Mouse (Mus musculus) brain, embryonic 14.5 days (tissue): ENCODE measurements around the gene Haus3. TPM values are rescaled to one million over a fixed set of nuclear protein-coding genes. Genes with fewer than 3 reads are reported as not detected.

Source experiments
- DNase-seq: peaks from one replicate; pipeline ENCODE4 v3.0.0-alpha.2; 2011; ENCODE audit warnings: low read depth
- CTCF ChIP-seq: fragments of 200-500 bp; IDR thresholded peaks from 2 replicates; pipeline ENCODE4 v1.5.1; 2012; ENCODE audit warnings: inconsistent platforms, mild to moderate bottlenecking, moderate library complexity, borderline replicate concordance; ENCODE audit not compliant: insufficient read depth, insufficient read length; ENCODE audit errors: extremely low read depth
- POLR2A ChIP-seq: fragments of 200-500 bp; IDR thresholded peaks from 2 replicates; pipeline ENCODE4 v1.6.1; 2012; ENCODE audit warnings: mild to moderate bottlenecking, inconsistent platforms, borderline replicate concordance; ENCODE audit not compliant: poor library complexity, insufficient read depth, insufficient read length, severe bottlenecking; ENCODE audit errors: extremely low read depth
- polyA plus RNA-seq: library from polyadenylated mRNA; depleted of rRNA; stranded (reverse); fragments of >200 nt; gene quantifications from 2 replicates; pipeline ENCODE4 v1.2.3, GENCODE M21; 2012; rRNA removed

Gene Haus3
- polyA plus RNA-seq: 6.8 and 7.5 TPM in 2 replicates

DNA sequence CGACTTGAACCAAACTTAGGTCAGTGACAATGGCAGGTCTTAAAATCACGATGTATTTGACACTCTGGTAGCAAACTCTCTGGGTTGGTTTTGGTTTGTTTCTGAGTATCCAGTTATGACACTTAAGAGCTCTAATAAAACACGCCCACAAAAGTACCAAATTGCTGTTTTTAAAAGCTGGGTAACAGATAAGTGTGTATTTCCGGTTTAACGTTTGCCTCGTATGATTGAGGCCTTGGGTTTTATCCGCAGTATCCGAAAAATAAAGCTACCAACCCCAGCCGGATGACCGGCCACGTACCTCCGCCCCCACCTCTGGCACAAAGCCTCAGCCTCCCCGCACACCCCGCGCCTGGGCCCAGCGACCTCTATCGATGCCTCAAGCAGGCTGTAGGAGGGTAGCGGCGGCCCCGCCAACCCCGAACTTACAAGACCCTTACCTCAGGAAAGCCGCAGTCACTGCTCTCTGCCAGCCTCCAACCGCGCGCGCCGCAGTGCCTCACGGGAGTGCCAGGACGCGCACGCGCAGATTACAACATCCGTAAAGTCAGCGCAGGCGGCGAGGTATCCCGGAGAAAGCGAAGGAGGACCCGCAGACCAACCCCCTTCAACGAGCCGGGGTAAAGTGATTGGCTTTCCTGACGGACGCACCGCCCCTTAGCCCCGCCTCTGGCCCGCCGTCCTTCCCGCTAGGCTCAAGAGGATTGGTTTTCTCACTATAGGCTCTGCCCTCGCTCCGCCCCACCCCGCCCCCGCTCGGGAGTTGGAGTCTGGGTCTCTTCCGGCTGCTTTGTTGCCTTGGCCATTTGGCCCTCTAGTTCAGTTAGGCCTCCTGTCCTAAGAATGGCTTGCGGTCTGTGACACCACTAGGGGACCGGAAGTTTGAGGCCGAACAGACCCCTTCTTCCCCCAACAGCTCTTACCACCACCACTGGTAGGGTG lies at the start of gene Haus3, which contains the start of gene Poln:
Gene Haus3 (minus strand): TSS at position 578 of the 942 bp plus-strand sequence.
Gene Poln (minus strand): TSS at position 499 of the 942 bp plus-strand sequence.
- TF ChIP-seq POLR2A: peak; percentile 58; the same call in 1 of the 2 replicates
- peak; percentile 11; the same call in 1 of the 2 replicates for TF ChIP-seq CTCF
- DNase-seq: peak; percentile 100

DNA sequence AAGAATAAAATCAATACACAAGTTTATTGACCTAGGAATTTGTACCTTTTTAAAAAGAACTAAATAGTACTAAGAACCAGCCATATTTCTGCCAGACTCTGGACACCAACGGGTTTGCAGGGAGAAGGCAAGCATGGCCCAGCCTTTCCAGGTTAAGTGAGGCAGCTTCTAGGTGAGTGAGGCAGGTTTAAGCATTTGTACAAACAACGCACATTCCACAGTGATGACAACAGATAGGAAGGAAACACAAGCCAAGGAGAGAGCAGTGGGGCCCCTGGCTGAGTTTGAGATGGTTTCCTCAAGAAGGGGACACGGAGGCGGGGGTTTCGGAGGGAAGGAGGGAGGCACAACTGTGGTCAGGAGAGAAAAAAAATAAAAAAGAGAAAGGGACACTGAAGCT lies 49.3 kb upstream of the Haus3 start:
- no peak for TF ChIP-seq POLR2A
- TF ChIP-seq CTCF: no peak
- DNase-seq: no peak

DNA sequence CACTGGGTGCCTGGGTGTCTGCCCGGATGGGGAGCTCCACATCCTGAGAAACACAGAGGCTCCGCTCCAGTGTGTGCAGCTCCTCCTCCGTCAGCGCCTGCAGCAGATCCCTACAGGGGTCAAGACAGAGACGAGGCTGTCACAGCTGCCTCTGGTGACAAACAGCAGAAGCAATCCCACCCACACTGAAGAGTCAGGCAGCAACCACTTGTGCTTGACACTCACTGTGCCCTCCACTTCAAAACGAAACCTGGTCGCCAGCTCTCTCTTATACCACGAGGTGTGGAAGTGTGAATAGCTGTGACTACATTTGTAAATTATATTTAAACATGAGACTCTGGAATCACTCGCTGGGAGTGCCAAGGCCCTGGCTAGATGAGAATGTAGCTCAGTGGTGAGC lies 48.4 kb upstream of the Haus3 start:
- TF ChIP-seq POLR2A (no peak), CTCF (no peak)
- no peak for DNase-seq

DNA sequence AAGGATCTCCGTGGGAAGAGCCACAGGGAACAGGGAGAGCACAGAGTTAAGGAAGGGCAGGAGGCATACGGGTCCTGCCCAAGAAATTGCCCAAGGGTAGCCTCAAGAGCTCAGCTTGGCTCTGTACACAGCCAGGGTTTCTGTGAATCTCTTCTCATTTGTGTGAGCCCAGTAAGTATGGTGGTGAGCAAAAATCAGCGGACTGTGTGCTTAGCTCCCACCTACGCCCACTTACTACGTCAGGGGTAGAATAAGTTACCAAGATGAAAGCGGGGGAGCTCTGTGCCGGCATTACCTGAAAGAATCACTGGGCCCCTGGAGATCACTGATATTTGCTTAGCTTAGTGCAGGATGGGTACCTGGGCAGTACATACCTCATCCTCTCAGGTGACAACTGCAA lies 46.7 kb upstream of the Haus3 start:
- TF ChIP-seq POLR2A (no peak), CTCF (no peak)

DNA sequence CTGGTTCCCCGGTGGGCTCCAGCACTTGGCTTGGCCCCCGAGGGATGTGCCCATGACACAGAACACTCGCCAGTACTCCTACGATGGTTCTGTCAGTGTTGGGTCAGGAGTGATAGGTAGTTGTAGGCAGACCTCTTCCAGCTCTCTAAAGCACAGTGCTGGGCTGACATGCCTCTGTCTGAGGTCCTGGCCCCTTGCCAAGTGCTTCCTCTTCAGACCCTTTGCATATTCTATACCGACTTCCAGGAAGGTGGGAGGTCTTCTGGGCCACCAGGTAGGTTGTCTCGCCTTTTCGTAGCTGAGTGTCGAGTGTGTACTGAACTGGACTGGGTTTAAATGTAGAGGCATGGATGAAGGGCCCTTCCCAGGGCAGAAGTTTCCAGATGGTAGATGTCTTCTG lies 44.3 kb upstream of the Haus3 start:
- TF ChIP-seq CTCF: no peak
- TF ChIP-seq POLR2A: no peak
- DNase-seq: no peak

More for the DNA sequence above, 46.7 kb upstream of the Haus3 start:
- DNase-seq: no peak

DNA sequence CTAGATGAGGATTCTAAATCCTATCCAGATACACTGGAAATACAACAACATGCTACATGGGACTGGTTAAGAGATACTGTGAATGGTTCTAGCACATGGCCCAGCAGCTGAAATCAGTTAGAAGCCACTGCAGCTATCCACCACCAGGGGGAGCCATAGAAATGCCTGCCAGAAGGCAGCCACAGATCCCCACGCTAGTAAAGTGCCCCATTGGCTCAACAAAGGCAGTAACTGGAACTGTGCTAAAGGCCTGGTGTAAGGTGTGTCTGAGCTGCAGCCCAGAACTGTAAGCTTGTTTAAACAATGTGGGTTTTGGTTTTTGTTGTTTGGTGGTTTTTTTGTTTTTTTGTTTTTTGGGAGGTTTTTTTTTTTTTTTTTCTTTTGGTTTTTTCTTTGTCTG lies 41.0 kb upstream of the Haus3 start:
- peak; percentile 91 for DNase-seq
- no peak for TF ChIP-seq POLR2A
- peak; percentile 96 for TF ChIP-seq CTCF

DNA sequence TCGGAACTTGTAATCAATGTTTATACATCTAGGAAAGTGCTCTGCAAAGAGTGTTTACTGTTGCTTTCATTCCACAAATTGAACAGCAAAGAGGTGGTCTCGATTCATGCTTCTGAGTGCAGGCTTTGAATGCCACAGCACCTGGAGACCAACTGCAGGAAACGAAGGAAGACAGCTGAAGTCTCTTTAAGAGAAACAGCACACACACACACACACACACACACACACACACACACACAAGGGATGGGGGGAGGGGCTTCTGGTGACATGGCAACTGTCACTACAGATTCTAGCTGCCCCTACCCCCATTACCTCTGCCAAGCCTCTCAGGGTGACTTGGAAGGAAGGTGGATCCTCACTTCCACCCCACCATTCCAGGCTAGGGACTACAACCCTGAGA lies 38.2 kb upstream of the Haus3 start:
- TF ChIP-seq CTCF (no peak), POLR2A (no peak)
- no peak for DNase-seq

DNA sequence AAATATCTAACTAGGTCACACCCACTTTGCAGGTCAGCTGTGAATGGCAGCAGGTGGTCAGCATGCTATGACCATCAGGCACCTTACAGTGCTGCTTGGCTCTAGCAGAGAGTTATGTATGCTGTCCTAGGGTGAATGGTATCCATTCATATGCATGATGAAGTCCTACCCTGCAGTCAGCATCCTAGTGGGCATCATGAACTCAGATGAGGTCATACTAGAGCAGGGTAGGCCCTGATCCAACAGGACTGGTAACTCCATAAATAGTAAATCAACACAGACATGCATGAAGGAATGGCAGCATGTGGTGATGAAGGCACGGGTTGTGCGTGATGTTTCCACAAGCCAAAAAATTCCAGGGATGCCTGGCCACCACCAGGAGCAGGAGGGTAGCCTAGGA lies 36.5 kb upstream of the Haus3 start:
- DNase-seq: no peak
- no peak for TF ChIP-seq CTCF
- no peak for TF ChIP-seq POLR2A

DNA sequence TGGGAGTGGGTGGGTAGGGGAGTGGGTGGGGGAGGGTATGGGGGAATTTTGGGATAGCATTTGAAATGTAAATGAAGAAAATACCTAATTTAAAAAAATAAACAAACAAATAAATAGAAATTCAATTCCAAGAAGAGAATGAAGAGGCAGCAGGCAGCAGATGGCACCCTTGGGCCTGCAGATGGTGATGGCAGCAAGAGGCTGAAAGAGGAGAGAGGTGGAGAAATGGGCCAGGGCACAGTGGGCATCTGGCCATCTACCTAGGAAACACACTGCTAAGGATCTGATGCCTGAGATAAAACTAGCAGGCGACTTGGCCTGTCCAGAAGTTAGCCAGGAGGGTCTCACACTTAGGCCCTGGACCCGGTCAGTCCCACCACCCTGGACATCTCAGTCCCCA lies 35.6 kb upstream of the Haus3 start:
- DNase-seq: no peak
- TF ChIP-seq CTCF (no peak), POLR2A (no peak)

DNA sequence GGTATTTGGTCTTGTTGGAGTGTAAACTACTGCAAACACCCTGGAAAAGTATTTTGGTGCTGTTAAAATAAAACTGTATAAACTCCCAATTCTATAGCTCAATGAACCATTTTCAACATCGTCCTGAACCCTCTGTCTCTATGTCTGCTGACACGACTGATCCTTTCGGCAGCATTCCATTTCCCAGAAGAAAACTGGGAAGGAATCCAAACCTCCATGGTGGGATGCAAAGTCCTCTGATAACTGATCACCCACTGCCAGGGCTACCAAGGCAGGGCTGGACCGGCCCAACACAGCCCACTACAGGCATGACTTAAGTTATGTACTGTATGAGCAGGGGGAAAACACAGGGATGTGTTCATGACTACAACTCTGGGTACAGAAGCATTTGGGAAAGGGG lies 32.7 kb upstream of the Haus3 start:
- no peak for DNase-seq
- no peak for TF ChIP-seq POLR2A
- no peak for TF ChIP-seq CTCF

DNA sequence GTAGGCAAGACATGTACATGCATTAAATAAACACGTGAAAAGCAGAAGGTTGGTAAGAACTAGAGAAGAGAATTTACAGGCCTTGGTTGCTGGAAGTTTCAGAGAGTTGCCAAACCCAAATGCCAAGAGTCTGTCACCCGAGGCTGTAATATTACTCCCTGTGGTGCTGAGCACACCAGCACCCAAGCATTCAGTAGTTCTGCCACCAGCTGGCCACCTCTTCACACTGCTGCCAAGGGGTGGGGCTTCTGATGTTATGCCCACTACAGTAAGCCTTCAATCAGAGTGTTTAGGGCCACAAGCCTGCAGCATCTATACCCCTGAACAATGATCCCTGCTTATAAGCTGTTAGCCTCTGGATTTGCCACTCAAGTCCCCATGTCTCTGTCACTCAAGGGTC lies 32.1 kb upstream of the Haus3 start:
- TF ChIP-seq POLR2A: no peak
- no peak for TF ChIP-seq CTCF
- no peak for DNase-seq

DNA sequence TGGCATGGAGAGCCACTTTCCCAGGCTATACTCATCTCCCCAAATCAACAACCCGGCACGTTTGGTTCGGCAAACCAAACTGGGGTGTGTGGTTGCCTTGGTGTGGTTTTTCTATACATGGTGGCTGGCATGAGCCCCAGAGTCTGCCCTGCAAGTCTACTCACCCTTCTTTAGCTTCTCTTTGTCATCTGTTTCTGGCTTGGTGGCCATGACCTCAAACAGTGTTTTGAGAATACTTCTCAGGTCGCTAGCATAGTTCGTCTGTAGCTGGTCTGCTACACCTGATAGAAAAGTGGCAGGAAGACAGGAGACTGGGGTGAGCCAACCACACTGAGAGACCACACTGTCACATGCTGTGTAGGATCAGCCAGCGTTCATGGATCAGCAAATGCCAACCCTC lies 29.3 kb upstream of the Haus3 start:
- TF ChIP-seq CTCF (no peak), POLR2A (no peak)
- DNase-seq: no peak
